Mouse (Mus musculus) spleen, adult 2 months (tissue): ENCODE measurements at regions not wholly inside any gene's neighbourhood (a gene's known extent, or its start where the extent isn't known, plus 50 kb on each side); places are given as distances from the start of the nearest gene placed in this dataset.

ENCODE experiments used
- DNase-seq, 2 experiments: peaks; one replicate each; pipeline versions ENCODE4 v3.0.0 to v3.0.0-alpha.2; 2012 to 2021; ENCODE audit warnings: low spot score in 2 of 2, low read depth in 1 of 2
- H3K27ac ChIP-seq: fragments of 200-500 bp; 2 replicates; pipeline ENCODE4 v1.5.1; 2012; ENCODE audit warnings: low read length, inconsistent platforms; ENCODE audit not compliant: insufficient read depth
- H3K27me3 ChIP-seq: fragments of 200-500 bp; 2 replicates; pipeline ENCODE4 v1.6.1; 2012; ENCODE audit warnings: mild to moderate bottlenecking, moderate library complexity, low read length, inconsistent platforms; ENCODE audit not compliant: control insufficient read depth, insufficient read depth
- H3K36me3 ChIP-seq: fragments of 200-500 bp; 2 replicates; pipeline ENCODE4 v1.6.1; 2012; ENCODE audit warnings: mild to moderate bottlenecking, low read length, inconsistent platforms; ENCODE audit not compliant: control insufficient read depth, insufficient read depth
- H3K4me1 ChIP-seq: fragments of 200-500 bp; 2 replicates; pipeline ENCODE4 v1.6.1; 2011; ENCODE audit warnings: inconsistent platforms; ENCODE audit not compliant: control insufficient read depth, insufficient read depth, insufficient read length
- H3K4me3 ChIP-seq: fragments of 200-500 bp; 2 replicates; pipeline ENCODE4 v1.5.1; 2011; ENCODE audit warnings: mild to moderate bottlenecking, inconsistent platforms; ENCODE audit not compliant: insufficient read depth, insufficient read length; ENCODE audit errors: extremely low read depth
- CTCF ChIP-seq: fragments of 200-500 bp; IDR thresholded peaks from 2 replicates; pipeline ENCODE4 v1.5.1; 2011; ENCODE audit warnings: mild to moderate bottlenecking, inconsistent platforms; ENCODE audit not compliant: insufficient read depth, insufficient read length, insufficient replicate concordance; ENCODE audit errors: extremely low read depth
- POLR2A ChIP-seq: fragments of 200-500 bp; IDR thresholded peaks from 2 replicates; pipeline ENCODE4 v1.6.1; 2011; ENCODE audit warnings: low read depth, low read length, inconsistent platforms
- WGBS: fragments of 180-500 bp; shearing (Covaris S2); methylation state at CpG from one replicate; pipeline ENCODE4 v1.1.7; 2018; 5-methylcytosine and 5-hydroxymethylcytosine counted together

GRCm38 (mm10) chr15:59248477-59249260, 359.6 kb downstream of the Gm49356 start:
- Histone ChIP-seq H3K4me1 (no peaks in the 10 kb centered on the region), H3K36me3 (no peaks in the 10 kb centered on the region), H3K4me3 (no peak overlapping the region), H3K27ac (no peak overlapping the region), H3K27me3 (no peaks in the 10 kb centered on the region)
- 45% methylated on average over 10 of the region's 12 CpGs for WGBS
- peak in 1 of 2 experiments; percentile 9 for DNase-seq
- no peak for TF ChIP-seq CTCF
- TF ChIP-seq POLR2A: no peak

GRCm38 (mm10) chr15:59261380-59261779, 372.3 kb downstream of the Gm49356 start:
- 75% methylated on average over 1 of the region's 1 CpGs for WGBS
- H3K4me3 ChIP-seq: no peak overlapping the region
- no peak for TF ChIP-seq CTCF
- no peak for TF ChIP-seq POLR2A
- no peak for DNase-seq
- H3K36me3 ChIP-seq: no peaks in the 10 kb centered on the region
- peaks cover 13% of the 10 kb centered on the region; the same call in 1 of the 2 replicates for H3K4me1 ChIP-seq
- H3K27ac ChIP-seq: no peak overlapping the region
- no peaks in the 10 kb centered on the region for H3K27me3 ChIP-seq

- Histone ChIP-seq H3K27me3 (no peaks in the 10 kb centered on the region), H3K27ac (no peak overlapping the region), H3K4me3 (no peak overlapping the region), H3K36me3 (no peaks in the 10 kb centered on the region), H3K4me1 (peaks cover 13% of the 10 kb centered on the region; the same call in 1 of the 2 replicates)
- TF ChIP-seq POLR2A (no peak), CTCF (no peak)
- no peak for DNase-seq
- 95% methylated on average over 2 of the region's 2 CpGs for WGBS
These were observed 373.3 kb downstream of the Gm49356 start for GRCm38 (mm10) chr15:59262380-59262779.

- Histone ChIP-seq H3K4me3 (peak overlapping the region; percentile 33; the same call in 1 of the 2 replicates), H3K36me3 (no peaks in the 10 kb centered on the region), H3K27ac (peak overlapping the region; percentile 58), H3K4me1 (peaks cover 13% of the 10 kb centered on the region; the same call in 1 of the 2 replicates), H3K27me3 (no peaks in the 10 kb centered on the region)
- DNase-seq: peak; percentile 39 to 66
- TF ChIP-seq CTCF: peak; percentile 6; the same call in 1 of the 2 replicates
- TF ChIP-seq POLR2A: no peak
- WGBS: 9% methylated on average over 13 of the region's 13 CpGs
These were observed 374.6 kb downstream of the Gm49356 start for GRCm38 (mm10) chr15:59263433-59264328.
